Mouse (Mus musculus) forebrain, embryonic 11.5 days (tissue): ENCODE results near the gene Csf2rb. TPM values are rescaled to one million over a fixed set of nuclear protein-coding genes. Genes with fewer than 3 reads are reported as not detected.
"Not testable (repeated sequence)": the region's sequence is repeated elsewhere in the genome, so short reads cannot be mapped to it uniquely, and the experiment has no call there.

ENCODE experiments used
- ATAC-seq: fragments of 200-750 bp; cut with Nextera tagmentation; replicated peaks from 2 replicates; pipeline ENCODE4 v1.8.0; 2017; ENCODE audit warnings: moderate TSS enrichment; ENCODE audit not compliant: low FRiP score
- DNase-seq: peaks from one replicate; pipeline ENCODE4 v3.0.0-alpha.2; 2017; ENCODE audit warnings: low spot score
- H3K27ac ChIP-seq: fragments of 300-500 bp; sonication (generic); 2 replicates; pipeline ENCODE4 v1.5.1; 2014; ENCODE audit warnings: low read depth, low read length
- H3K27me3 ChIP-seq: fragments of 300-500 bp; sonication (generic); 2 replicates; pipeline ENCODE4 v1.6.1; 2014; ENCODE audit warnings: mild to moderate bottlenecking, low read length, mixed read lengths; ENCODE audit not compliant: control insufficient read depth, insufficient read depth
- H3K36me3 ChIP-seq: fragments of 300-500 bp; sonication (generic); 2 replicates; pipeline ENCODE4 v1.6.1; 2014; ENCODE audit warnings: mild to moderate bottlenecking, low read length, moderate library complexity, mixed read lengths; ENCODE audit not compliant: control insufficient read depth, insufficient read depth
- H3K4me1 ChIP-seq: fragments of 300-500 bp; sonication (generic); replicated peaks from 2 replicates; pipeline ENCODE4 v1.6.1; 2014; ENCODE audit warnings: low read length, mixed read lengths; ENCODE audit not compliant: control insufficient read depth, insufficient read depth
- H3K4me2 ChIP-seq: fragments of 300-500 bp; sonication (generic); 2 replicates; pipeline ENCODE4 v1.6.1; 2014; ENCODE audit warnings: low read depth, mild to moderate bottlenecking, low read length, moderate library complexity, mixed read lengths; ENCODE audit not compliant: severe bottlenecking
- H3K4me3 ChIP-seq: fragments of 300-500 bp; sonication (generic); 2 replicates; pipeline ENCODE4 v1.5.1; 2014; ENCODE audit warnings: low read depth, low read length
- H3K9ac ChIP-seq: fragments of 300-500 bp; sonication (generic); 2 replicates; pipeline ENCODE4 v1.6.1; 2014; ENCODE audit warnings: low read length
- H3K9me3 ChIP-seq: fragments of 300-500 bp; sonication (generic); 2 replicates; pipeline ENCODE4 v1.6.1; 2016; ENCODE audit warnings: low read length, mixed read lengths; ENCODE audit not compliant: control insufficient read depth
- WGBS: fragments of 180-500 bp; shearing (Covaris S2); extraction: QIAGEN DNeasy Blood & Tissue Kit; methylation state at CpG from one replicate; pipeline ENCODE4 v1.1.7; 2014; 5-methylcytosine and 5-hydroxymethylcytosine counted together
- polyA plus RNA-seq: library from polyadenylated mRNA; unstranded; fragments of >200 nt; fragmentation: Nextera tagmentation; extraction: Ambion mirVana; gene quantifications from 2 replicates; pipeline ENCODE4 v1.2.1, GENCODE M21; 2014

The Csf2rb gene
- polyA plus RNA-seq: 1.7 and 2.2 TPM in 2 replicates

DNA sequence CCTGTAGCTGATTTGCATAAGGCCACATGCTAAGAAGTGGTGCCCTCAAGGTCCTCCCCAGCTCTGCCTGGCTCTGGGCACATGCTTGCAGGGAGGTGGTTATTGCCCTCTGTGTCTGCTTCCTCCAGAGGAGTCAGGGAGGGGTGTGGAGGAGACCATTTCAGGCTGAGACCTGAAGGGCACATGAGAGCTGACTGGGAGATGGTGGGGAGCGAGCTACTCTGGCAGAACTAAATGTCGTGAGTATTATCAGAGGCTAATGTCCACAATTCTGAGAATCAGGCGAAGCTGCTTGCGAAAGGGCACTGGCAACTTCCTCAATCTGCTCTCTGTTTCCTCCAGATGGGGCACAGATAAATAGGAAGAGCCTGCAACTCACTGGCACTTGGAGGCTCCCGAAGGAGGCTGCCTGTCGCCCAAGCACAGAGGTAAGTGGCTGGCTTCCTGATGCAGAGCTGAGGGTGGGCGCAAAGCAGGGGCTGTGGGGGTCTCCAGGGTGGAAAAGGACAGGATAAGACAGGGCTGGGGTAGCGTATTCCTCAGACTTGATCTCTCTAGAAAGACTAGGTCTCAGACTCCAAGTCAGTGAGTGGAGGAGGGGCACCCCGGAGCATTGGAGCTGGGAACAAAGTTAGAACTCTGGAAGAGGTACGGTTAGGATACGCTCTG lies at the start of gene Csf2rb:
Gene Csf2rb, plus strand, starts transcription at position 82 of the 669 bp plus-strand sequence.
- no peak within 1 kb of the TSS for H3K4me2 ChIP-seq
- DNase-seq (no peak), ATAC-seq (no peak)
- H3K27ac ChIP-seq: no peak within 1 kb of the TSS
- no peak within 1 kb of the TSS for H3K4me3 ChIP-seq
- WGBS: 84% methylated on average over 11 of the region's 11 CpGs
- H3K4me1 ChIP-seq: no peaks in the 10 kb centered on the region
- H3K9me3 ChIP-seq: no peaks in the 10 kb centered on the region
- H3K27me3 ChIP-seq: no peaks in the 10 kb centered on the region
- H3K9ac ChIP-seq: no peak within 1 kb of the TSS
- no peaks in the 10 kb centered on the region for H3K36me3 ChIP-seq

DNA sequence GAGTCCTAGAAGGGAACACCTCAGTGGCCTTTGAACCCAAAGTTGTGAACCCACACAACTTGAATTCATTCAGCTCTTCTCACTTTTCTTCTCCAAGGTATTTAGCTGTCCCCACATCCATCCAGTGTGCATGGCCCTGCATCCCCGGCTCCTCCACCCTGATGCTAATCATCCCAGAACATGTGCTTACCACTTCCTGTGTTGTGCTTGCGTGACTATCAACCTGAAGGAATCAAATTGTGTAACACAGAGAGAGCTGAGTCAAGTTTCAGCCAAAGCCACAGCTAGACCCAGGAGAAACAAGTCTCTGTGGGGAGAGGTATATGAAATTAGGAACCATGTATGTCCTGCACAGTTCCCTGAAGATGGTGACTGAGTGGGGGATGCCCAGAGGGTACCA lies 47.2 kb upstream of the Csf2rb start:
- H3K27me3 ChIP-seq: no peaks in the 10 kb centered on the region
- no peak overlapping the region for H3K4me2 ChIP-seq
- H3K36me3 ChIP-seq: no peaks in the 10 kb centered on the region
- H3K4me3 ChIP-seq: no peak overlapping the region
- WGBS: 88% methylated on average over 2 of the region's 2 CpGs
- H3K9me3 ChIP-seq: no peaks in the 10 kb centered on the region
- no peak overlapping the region for H3K27ac ChIP-seq
- DNase-seq (no peak), ATAC-seq (no peak)
- H3K9ac ChIP-seq: no peak overlapping the region
- no peaks in the 10 kb centered on the region for H3K4me1 ChIP-seq

DNA sequence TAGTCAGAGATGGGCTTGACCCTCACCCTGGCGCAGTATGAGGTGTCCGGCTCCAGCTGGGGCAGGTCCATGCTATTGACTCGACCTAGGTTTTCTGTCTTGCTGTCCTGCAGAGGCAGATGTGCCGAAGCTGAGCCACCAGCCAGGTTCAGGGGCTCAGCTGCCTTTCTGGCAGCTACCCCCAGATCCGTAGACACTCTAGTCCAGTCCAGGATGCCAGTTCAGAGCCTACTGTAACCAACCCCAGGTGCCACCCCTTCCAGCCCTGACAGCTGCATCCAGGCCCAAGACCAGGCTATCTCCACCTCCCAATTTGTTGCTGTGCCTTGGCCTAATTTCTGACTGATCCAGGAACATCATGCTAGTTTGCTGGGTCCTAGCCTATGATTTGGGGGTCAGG lies 37.6 kb upstream of the Csf2rb start:
- no peaks in the 10 kb centered on the region for H3K27me3 ChIP-seq
- no peak overlapping the region for H3K4me2 ChIP-seq
- ATAC-seq: no peak
- no peak overlapping the region for H3K27ac ChIP-seq
- H3K9me3 ChIP-seq: no peaks in the 10 kb centered on the region
- no peaks in the 10 kb centered on the region for H3K36me3 ChIP-seq
- no peak for DNase-seq
- H3K9ac ChIP-seq: no peak overlapping the region
- no peak overlapping the region for H3K4me3 ChIP-seq
- 89% methylated on average over 5 of the region's 5 CpGs for WGBS
- no peaks in the 10 kb centered on the region for H3K4me1 ChIP-seq

GRCm38 (mm10) chr15:78289775-78290174 lies 35.8 kb upstream of the Csf2rb start:
- not testable (repeated sequence) for H3K36me3 ChIP-seq, H3K4me3 ChIP-seq, ATAC-seq, DNase-seq, H3K27ac ChIP-seq, H3K27me3 ChIP-seq, H3K4me2 ChIP-seq, H3K9ac ChIP-seq, H3K4me1 ChIP-seq, H3K9me3 ChIP-seq
- 78% methylated on average over 5 of the region's 5 CpGs for WGBS

DNA sequence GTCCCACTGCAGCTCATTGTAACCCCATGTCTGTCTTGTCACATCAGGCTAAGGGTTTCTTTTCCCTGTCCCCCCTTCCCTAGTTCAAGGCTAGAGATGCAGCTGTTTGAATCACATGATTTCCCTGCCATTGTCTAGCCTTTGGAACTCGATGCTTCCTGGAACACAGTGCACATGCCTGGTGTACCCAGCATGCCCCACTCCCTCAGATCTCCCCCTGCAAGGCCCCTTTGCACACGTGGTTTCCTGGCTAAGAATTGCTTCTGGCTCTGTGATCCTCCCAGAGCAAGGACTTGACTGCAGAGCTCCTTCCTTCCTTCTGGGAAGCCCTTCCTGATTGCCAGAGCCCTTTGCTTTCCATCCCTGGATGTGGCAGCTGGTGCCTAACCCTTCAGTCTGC lies 32.3 kb upstream of the Csf2rb start:
- 18% methylated on average over 2 of the region's 2 CpGs for WGBS
- not testable (repeated sequence) for H3K27ac ChIP-seq, H3K4me1 ChIP-seq, H3K36me3 ChIP-seq, H3K4me2 ChIP-seq, H3K27me3 ChIP-seq, ATAC-seq, H3K9ac ChIP-seq, DNase-seq, H3K4me3 ChIP-seq, H3K9me3 ChIP-seq

DNA sequence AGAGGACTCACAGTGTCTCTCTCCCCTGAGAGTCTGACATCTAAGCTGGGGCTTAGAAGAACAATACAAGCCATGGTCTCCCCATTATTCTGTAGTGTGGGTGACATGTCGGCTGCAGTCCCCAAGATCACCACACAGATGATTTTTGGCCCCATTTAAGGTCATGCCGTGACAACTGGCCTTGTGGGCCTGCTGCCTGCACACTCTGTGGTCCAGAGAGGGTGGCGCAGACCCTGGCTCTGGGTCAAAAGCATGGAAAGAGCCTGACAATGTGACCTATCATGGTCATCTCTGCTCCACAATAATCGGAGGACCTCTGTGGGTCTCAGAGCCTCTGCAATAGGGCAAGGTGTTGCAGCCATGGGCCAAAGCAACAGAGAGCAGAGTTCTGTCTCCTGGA lies 31.8 kb upstream of the Csf2rb start:
- WGBS: 79% methylated on average over 4 of the region's 4 CpGs
- no peak overlapping the region for H3K27ac ChIP-seq

GRCm38 (mm10) chr15:78298558-78298957 lies 27.0 kb upstream of the Csf2rb start:
- H3K9me3 ChIP-seq: no peaks in the 10 kb centered on the region
- ATAC-seq: no peak
- 94% methylated on average over 1 of the region's 1 CpGs for WGBS

More for the DNA sequence above, 31.8 kb upstream of the Csf2rb start:
- no peak overlapping the region for H3K4me2 ChIP-seq
- DNase-seq (no peak), ATAC-seq (no peak)
- no peaks in the 10 kb centered on the region for H3K4me1 ChIP-seq
- H3K9me3 ChIP-seq: no peaks in the 10 kb centered on the region
- H3K4me3 ChIP-seq: no peak overlapping the region
- no peaks in the 10 kb centered on the region for H3K27me3 ChIP-seq
- no peaks in the 10 kb centered on the region for H3K36me3 ChIP-seq
- no peak overlapping the region for H3K9ac ChIP-seq

DNA sequence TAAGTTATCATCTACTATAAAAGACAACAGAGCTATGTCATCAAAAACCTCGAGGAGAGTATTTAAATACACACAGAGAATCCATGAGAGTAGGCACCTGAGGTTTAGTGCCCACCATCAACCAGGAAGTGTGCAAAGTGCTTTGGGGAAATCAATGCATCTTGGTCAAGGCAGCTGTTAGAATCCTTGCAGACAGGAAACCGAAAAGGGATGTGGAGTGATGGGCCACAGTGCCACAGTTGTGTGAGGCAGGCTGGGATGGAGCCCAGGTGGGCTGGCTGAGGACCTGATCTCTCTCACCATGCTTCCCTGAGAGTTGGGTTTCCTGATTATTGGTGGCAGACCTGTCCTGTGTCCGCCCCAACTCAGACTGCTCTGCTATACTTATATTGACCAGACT lies 25.9 kb upstream of the Csf2rb start:
- ATAC-seq (no peak), DNase-seq (no peak)
- H3K4me1 ChIP-seq: no peaks in the 10 kb centered on the region
- 69% methylated on average over 3 of the region's 3 CpGs for WGBS
- H3K4me3 ChIP-seq: no peak overlapping the region
- H3K4me2 ChIP-seq: no peak overlapping the region
- H3K36me3 ChIP-seq: no peaks in the 10 kb centered on the region
- no peak overlapping the region for H3K9ac ChIP-seq
- H3K27me3 ChIP-seq: no peaks in the 10 kb centered on the region
- no peaks in the 10 kb centered on the region for H3K9me3 ChIP-seq
- H3K27ac ChIP-seq: no peak overlapping the region

More at GRCm38 (mm10) chr15:78298558-78298957, 27.0 kb upstream of the Csf2rb start:
- no peak overlapping the region for H3K9ac ChIP-seq
- no peaks in the 10 kb centered on the region for H3K27me3 ChIP-seq
- H3K4me1 ChIP-seq: no peaks in the 10 kb centered on the region
- H3K4me3 ChIP-seq: no peak overlapping the region
- H3K36me3 ChIP-seq: no peaks in the 10 kb centered on the region
- H3K4me2 ChIP-seq: no peak overlapping the region
- DNase-seq: no peak
- no peak overlapping the region for H3K27ac ChIP-seq

DNA sequence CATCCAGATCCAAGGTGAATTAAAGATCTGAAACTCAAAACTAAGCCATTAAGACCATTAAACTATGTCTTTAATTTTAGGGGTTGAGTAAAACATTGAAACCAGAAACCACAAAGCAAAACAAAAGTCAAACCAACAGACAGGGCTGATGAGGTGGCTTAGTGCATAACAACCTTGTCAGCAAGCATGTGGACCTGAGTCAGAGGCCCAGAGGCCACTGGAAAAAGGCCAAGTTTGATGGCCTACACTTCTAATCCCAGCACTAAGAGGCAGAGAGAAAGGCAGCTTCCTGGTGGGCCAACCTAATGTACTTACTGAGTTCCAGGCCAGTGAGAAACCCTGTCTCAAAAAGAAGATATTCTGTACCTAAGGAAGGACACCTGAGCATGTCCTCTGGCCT lies 24.8 kb upstream of the Csf2rb start:
- Histone ChIP-seq H3K9me3 (no peaks in the 10 kb centered on the region), H3K4me2 (no peak overlapping the region), H3K9ac (no peak overlapping the region), H3K27me3 (no peaks in the 10 kb centered on the region), H3K27ac (no peak overlapping the region), H3K36me3 (no peaks in the 10 kb centered on the region), H3K4me3 (no peak overlapping the region), H3K4me1 (no peaks in the 10 kb centered on the region)
- ATAC-seq: no peak
- no peak for DNase-seq
